Mouse (Mus musculus): ENCODE data around the gene Dad1. TPM values are rescaled to one million over a fixed set of nuclear protein-coding genes. Genes with fewer than 3 reads are reported as not detected.

The Dad1 gene
- total RNA-seq, 2 experiments from 2014 or later, result 86.7 to 154 TPM

DNA sequence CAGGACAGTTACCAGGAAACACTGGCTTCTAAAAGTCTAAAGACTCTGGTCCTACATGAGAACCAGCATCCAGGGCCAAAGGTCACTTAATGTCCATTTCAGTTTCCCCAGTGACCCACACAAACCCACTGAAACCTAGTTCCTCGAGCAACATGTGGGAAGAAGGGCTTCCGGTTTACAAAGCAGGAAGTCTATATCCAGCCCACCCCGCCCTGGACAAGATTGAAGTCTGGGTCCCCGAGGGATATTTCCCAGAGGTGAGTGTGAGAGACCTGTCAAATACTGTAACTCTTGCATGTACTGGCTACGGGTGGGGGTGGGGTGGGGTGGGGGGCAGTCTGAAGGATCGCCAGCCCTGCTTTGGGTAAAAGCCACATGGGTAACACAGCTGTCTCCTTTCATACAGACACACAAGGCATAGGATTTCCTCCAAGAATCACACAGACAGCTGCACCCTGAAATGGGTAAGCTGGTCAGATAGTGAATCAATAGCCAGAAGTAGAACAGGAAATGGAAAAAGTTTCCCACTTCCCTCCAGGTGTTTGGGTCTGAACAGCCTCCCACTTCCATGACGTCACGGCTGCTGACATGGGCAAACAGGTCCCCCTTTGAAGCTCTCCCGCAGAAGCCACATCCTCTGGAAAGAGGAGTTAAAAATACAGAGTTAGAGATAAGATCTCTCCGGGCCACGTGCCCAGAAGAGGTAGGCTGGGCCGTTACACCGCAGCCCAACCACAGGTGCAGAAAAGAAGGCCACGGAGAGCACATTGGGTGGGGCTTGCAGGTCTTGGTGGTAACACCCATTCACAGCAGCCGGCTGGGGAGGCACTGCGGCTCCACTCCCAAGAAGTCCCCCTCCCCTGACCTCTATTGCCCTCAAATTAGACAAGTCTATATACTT lies 26.7 kb downstream of the Dad1 start:
- peak; percentile 67 for ATAC-seq (ENCODE audit: poor library complexity, severe bottlenecking)

- ATAC-seq (ENCODE audit: poor library complexity, severe bottlenecking), result no peak
Measured at GRCm38 (mm10) chr14:54225725-54226124, 28.2 kb downstream of the Dad1 start.

GRCm38 (mm10) chr14:54224484-54225467 lies 29.1 kb downstream of the Dad1 start:
- ATAC-seq (ENCODE audit: poor library complexity, severe bottlenecking), result peak; percentile 31

- ATAC-seq (ENCODE audit: poor library complexity, severe bottlenecking), result no peak
Measured at GRCm38 (mm10) chr14:54224064-54224417, 29.9 kb downstream of the Dad1 start.

- ATAC-seq (ENCODE audit: poor library complexity, severe bottlenecking), result no peak
Measured at GRCm38 (mm10) chr14:54223315-54224063, 30.4 kb downstream of the Dad1 start.

GRCm38 (mm10) chr14:54222289-54222727 lies 31.6 kb downstream of the Dad1 start:
- ATAC-seq (ENCODE audit: poor library complexity, severe bottlenecking), result peak; percentile 46

- no peak for ATAC-seq (ENCODE audit: poor library complexity, severe bottlenecking)
Measured at GRCm38 (mm10) chr14:54221641-54222040, 32.3 kb downstream of the Dad1 start.

DNA sequence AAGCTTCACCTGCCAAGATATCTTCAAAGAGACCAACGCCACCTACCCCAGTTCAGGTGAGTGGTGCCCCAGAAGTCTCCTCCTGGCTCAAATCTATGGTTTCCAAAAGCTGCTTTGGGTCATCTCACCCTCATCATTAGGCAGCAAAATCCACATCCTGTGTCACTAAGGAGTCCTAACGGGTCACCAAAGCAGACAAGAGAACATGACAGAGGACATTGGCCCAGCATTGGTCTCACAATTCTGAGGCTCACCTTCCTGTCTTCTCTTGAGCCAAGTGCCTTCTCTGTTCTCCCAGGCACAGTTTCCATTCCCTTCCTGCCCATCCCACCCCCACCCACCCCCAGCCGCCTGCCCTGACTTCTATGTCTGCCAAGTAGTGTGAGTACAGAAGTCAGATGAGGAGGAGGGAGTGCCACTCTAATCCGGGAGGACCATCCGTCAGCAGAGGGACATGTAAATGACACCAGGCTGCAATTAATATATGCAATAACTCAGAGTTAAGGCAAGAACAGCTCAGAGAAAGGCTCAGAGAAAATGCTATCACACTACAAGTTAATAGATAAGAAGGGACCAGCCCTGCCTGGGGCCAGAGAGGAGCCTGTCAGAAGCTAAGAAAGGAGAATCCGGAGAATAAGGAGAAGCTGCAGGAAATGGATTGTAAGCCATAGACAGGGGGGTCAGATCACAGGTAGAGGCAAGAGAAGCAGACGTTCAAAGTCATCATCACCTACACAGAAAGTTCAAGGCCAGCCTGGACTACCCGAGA lies 33.0 kb downstream of the Dad1 start:
- no peak for ATAC-seq (ENCODE audit: poor library complexity, severe bottlenecking)

DNA sequence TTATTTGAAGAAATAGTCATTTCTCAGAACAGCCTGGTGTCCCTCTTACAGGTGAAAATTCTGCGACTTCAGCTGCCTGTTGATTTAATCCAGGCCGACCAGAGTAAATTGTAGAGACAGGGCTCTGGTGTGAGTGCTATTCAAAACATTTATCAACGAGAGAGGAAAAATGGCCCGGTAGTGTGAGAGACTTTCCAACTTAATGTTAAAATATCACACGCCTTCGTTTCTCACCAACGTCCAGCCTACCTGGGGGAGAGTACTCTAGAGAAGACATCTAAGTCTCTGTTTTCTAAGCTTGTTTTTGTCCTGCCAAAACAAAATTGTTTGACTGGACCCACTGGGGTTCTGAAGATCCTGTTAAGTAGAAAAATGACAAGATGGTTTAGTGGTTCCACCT lies 34.1 kb downstream of the Dad1 start:
- no peak for ATAC-seq (ENCODE audit: poor library complexity, severe bottlenecking)

DNA sequence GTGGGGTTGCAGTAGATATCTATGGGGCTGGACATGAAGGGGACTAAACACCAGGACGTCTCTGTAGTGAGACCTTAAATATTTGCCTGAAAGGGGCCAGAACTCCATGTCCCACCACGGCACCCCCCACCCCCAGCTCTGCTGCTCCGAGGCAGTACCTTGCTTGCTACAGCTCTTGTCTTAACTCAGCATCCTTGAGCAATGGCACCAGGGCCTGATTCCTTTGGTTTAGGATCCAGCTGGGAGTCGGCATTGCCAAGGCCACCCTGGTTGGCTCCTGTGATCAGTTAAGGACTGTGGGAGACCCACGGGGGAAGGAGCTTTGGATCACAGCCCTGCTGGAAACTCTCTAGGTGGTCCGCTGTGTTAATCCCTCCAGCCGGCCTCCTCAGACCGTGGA lies 34.6 kb downstream of the Dad1 start:
- no peak for ATAC-seq (ENCODE audit: poor library complexity, severe bottlenecking)

GRCm38 (mm10) chr14:54218721-54219120 lies 35.2 kb downstream of the Dad1 start:
- no peak for ATAC-seq (ENCODE audit: poor library complexity, severe bottlenecking)

- no peak for ATAC-seq (ENCODE audit: poor library complexity, severe bottlenecking)
Measured at GRCm38 (mm10) chr14:54218233-54218632, 35.7 kb downstream of the Dad1 start.

DNA sequence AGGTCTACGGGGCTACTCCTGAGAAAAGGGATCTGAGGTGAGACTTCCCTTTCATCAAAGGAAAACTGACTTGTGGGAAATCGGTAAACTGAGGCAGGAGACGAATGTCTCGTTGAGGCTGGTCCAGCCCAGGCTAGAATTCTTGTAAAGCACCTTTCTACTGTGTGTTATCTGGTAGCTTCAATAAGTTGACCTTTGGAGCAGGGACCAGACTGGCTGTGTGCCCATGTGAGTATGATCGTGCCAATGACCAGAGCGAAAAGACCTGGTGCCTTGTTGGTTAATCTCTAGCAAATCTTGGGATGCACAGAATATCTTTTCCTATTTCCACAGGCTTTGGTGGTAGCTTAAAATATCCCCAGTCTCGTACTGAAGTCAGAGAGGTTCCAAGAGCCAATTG lies 37.8 kb downstream of the Dad1 start:
- no peak for ATAC-seq (ENCODE audit: poor library complexity, severe bottlenecking)

- no peak for ATAC-seq (ENCODE audit: poor library complexity, severe bottlenecking)
Measured at GRCm38 (mm10) chr14:54214901-54215300, 39.0 kb downstream of the Dad1 start.

GRCm38 (mm10) chr14:54214477-54214876 lies 39.4 kb downstream of the Dad1 start:
- no peak for ATAC-seq (ENCODE audit: poor library complexity, severe bottlenecking)

DNA sequence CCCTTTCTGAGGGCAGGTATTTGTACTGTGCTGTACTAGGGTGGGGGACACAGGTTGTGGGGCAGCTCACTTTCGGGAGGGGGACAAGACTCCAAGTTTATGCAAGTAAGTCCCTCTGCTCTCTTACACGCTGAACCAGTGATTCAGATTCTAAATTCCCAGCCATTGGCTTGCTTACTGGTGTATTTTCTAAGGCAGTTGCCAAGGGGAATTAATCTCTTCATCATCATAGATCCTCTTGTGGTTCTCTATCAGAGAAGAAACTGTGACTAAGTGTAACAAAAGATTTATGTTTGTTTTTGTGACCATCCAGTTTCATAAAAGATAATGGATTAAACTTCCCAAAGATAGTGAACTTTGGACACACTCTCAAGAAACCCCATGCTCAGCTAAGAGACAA lies 40.2 kb downstream of the Dad1 start:
- ATAC-seq (ENCODE audit: poor library complexity, severe bottlenecking), result no peak

GRCm38 (mm10) chr14:54211755-54212154 lies 42.1 kb downstream of the Dad1 start:
- no peak for ATAC-seq (ENCODE audit: poor library complexity, severe bottlenecking)

GRCm38 (mm10) chr14:54211199-54211598 lies 42.7 kb downstream of the Dad1 start:
- ATAC-seq (ENCODE audit: poor library complexity, severe bottlenecking), result no peak

GRCm38 (mm10) chr14:54210401-54210800 lies 43.5 kb downstream of the Dad1 start:
- ATAC-seq (ENCODE audit: poor library complexity, severe bottlenecking), result no peak

- no peak for ATAC-seq (ENCODE audit: poor library complexity, severe bottlenecking)
Measured at GRCm38 (mm10) chr14:54209932-54210331, 44.0 kb downstream of the Dad1 start.

Data from megakaryocyte, adult 5-6 weeks (primary cell).